Mouse (Mus musculus) midbrain, embryonic 11.5 days (tissue): ENCODE data around the gene Hoxa7. TPM values are rescaled to one million over a fixed set of nuclear protein-coding genes. Genes with fewer than 3 reads are reported as not detected.

Experiments
- ATAC-seq: fragments of 200-750 bp; cut with Nextera tagmentation; 2 replicates; pipeline ENCODE4 v1.8.0; 2017; ENCODE audit warnings: moderate TSS enrichment, moderate library complexity; ENCODE audit not compliant: low FRiP score
- DNase-seq: peaks from one replicate; pipeline ENCODE4 v3.0.0; 2015; ENCODE audit warnings: low spot score; ENCODE audit errors: missing footprints
- H3K27ac ChIP-seq: fragments of 300-500 bp; sonication (generic); 2 replicates; pipeline ENCODE4 v1.5.1; 2014; ENCODE audit warnings: low read depth, low read length
- H3K27me3 ChIP-seq: fragments of 300-500 bp; sonication (generic); 2 replicates; pipeline ENCODE4 v1.6.1; 2014; ENCODE audit warnings: mild to moderate bottlenecking, low read length, moderate library complexity, mixed read lengths; ENCODE audit not compliant: control insufficient read depth, insufficient read depth
- H3K36me3 ChIP-seq: fragments of 300-500 bp; sonication (generic); 2 replicates; pipeline ENCODE4 v1.6.1; 2014; ENCODE audit warnings: mild to moderate bottlenecking, low read length, moderate library complexity, mixed read lengths; ENCODE audit not compliant: control insufficient read depth, insufficient read depth
- H3K4me1 ChIP-seq: fragments of 300-500 bp; sonication (generic); 2 replicates; pipeline ENCODE4 v1.6.1; 2014; ENCODE audit warnings: low read length; ENCODE audit not compliant: control insufficient read depth, insufficient read depth
- H3K4me2 ChIP-seq: fragments of 300-500 bp; sonication (generic); 2 replicates; pipeline ENCODE4 v1.6.1; 2014; ENCODE audit warnings: mild to moderate bottlenecking, moderate library complexity
- H3K4me3 ChIP-seq: fragments of 300-500 bp; sonication (generic); 2 replicates; pipeline ENCODE4 v1.5.1; 2014; ENCODE audit warnings: low read depth, low read length
- H3K9ac ChIP-seq: fragments of 300-500 bp; sonication (generic); 2 replicates; pipeline ENCODE4 v1.6.1; 2014; ENCODE audit warnings: low read length
- H3K9me3 ChIP-seq: fragments of 300-500 bp; sonication (generic); 2 replicates; pipeline ENCODE4 v1.6.1; 2016; ENCODE audit warnings: low read length; ENCODE audit not compliant: control insufficient read depth
- WGBS: fragments of 180-500 bp; shearing (Covaris S2); extraction: QIAGEN DNeasy Blood & Tissue Kit; methylation state at CpG from one replicate; pipeline ENCODE4 v1.1.7; 2014; 5-methylcytosine and 5-hydroxymethylcytosine counted together
- polyA plus RNA-seq: library from polyadenylated mRNA; unstranded; fragments of >200 nt; fragmentation: Nextera tagmentation; extraction: Ambion mirVana; gene quantifications from 2 replicates; pipeline ENCODE4 v1.2.1, GENCODE M21; 2014

The Hoxa7 gene
- polyA plus RNA-seq, 1 experiment from 2014 or later = not detected

DNA sequence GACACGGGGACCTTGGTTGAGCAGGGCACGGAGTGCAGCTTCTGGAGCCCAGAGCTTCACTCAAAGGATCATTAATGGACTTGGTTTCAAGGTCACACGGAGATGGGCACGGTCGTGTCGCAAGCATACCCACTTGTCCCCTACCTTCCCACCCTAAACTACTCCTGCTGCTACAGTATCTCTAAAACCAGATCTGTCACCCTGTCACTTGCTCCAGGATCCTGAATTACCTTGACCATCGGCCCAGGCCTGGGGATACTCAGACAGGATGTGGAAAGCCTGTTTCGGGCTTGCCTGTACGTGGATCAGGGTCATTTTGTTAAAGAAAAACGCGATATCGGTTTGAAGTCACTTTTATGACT is 12.0 kb downstream of the Hoxa7 start:
- no peak overlapping the region for H3K9ac ChIP-seq
- WGBS = 7% methylated on average over 12 of the region's 12 CpGs
- H3K4me2 ChIP-seq = no peak overlapping the region
- peaks cover 100% of the 10 kb centered on the region for H3K27me3 ChIP-seq
- H3K4me3 ChIP-seq = no peak overlapping the region
- H3K36me3 ChIP-seq = no peaks in the 10 kb centered on the region
- no peaks in the 10 kb centered on the region; the same call in 1 of the 2 replicates for H3K4me1 ChIP-seq
- no peaks in the 10 kb centered on the region for H3K9me3 ChIP-seq
- DNase-seq = no peak
- no peak overlapping the region for H3K27ac ChIP-seq
- ATAC-seq = no peak

DNA sequence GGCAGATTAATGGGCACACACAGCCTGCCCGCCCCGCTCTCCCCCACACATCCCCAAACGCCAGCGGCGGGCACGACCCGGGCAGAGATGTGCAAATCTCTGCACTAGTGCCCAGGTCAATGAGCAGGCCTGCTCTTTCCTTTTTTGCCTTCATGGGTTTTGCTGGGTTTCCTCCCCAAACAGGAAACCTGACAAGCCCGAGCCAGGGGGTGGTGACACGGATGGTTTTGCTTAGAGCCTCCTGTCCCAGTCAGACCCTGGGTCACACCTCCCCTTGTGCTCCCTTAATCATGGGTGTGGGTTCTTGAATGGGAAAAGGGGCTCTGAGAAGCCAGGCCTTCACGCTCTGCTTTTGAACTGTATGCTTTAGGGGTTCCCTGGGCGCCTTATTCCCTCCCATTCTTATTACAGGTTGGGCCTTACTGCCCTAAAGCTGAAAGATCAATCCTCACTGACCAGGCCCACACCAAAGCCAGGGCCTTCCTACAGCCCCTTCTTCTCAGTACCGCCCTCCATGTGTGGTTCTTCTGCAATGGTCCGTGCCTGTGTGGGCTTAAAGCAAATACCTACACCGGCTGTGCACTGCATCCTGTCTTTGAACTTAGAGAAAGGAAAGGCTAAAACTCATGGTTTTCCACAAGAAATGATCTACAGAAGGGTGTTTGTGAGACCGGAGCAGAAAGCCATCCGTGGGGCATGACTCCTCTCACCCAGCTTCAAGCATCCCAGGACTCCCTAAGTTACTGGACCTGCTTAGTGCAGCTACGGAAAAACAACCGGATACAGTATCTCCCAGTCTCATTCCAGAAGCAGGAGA is 12.6 kb downstream of the Hoxa7 start:
- no peaks in the 10 kb centered on the region for H3K9me3 ChIP-seq
- H3K4me3 ChIP-seq = no peak overlapping the region
- H3K4me1 ChIP-seq = peaks cover 4% of the 10 kb centered on the region
- no peak overlapping the region for H3K4me2 ChIP-seq
- no peak overlapping the region for H3K9ac ChIP-seq
- DNase-seq (peak; percentile 94), ATAC-seq (no peak)
- WGBS = 2% methylated on average over 18 of the region's 18 CpGs
- no peak overlapping the region for H3K27ac ChIP-seq
- H3K27me3 ChIP-seq = peaks cover 100% of the 10 kb centered on the region
- no peaks in the 10 kb centered on the region for H3K36me3 ChIP-seq

DNA sequence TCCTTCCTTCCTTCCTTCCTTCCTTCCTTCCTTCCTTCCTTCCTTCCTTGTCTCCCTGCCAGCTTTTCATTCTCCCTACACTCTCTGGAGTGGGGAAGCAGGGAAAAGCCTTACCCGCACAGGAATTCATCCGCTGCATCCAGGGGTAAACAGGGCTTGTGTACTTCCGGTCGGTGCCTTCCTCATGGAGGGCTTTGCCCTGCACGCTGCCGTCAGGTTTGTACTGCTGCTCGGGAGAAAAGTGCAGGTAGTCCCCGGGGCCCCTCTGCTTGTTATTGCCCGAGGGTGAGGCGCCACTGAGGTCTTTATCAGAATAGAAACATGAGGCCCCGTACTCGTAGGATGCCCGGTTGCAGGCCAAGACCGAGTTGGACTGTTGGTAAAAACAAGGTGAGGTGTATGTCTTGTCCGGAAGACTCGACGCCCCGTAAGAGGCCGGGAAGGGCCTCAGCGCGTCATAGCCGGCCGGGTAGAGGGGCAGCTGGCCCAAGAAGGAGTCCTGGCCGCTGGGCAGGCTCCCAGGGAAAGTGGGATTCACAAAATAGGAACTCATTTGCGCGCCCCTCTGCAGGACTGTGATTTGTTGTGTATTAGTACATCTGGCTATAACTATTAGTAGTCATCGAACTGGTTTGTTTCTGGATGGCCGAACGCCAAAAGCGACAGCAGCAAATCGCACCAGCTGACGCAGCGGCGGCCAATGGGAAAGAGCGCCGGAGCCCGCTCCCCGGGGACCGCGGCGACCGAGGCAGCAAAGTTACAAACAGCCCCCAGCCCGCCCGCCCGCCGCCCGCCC is 13.4 kb downstream of the Hoxa7 start, which contains the start of gene Hoxa6:
Gene Hoxa6, minus strand, starts transcription at position 651 of the 796 bp plus-strand sequence.
- Histone ChIP-seq H3K4me2 (no peak within 1 kb of the TSS), H3K9ac (no peak within 1 kb of the TSS), H3K27me3 (peaks cover 100% of the 10 kb centered on the region), H3K27ac (no peak within 1 kb of the TSS), H3K36me3 (no peaks in the 10 kb centered on the region), H3K4me3 (no peak within 1 kb of the TSS), H3K9me3 (no peaks in the 10 kb centered on the region), H3K4me1 (peaks cover 7% of the 10 kb centered on the region)
- under 1% methylated on average over 47 of the region's 47 CpGs for WGBS
- ATAC-seq = no peak
- no peak for DNase-seq

DNA sequence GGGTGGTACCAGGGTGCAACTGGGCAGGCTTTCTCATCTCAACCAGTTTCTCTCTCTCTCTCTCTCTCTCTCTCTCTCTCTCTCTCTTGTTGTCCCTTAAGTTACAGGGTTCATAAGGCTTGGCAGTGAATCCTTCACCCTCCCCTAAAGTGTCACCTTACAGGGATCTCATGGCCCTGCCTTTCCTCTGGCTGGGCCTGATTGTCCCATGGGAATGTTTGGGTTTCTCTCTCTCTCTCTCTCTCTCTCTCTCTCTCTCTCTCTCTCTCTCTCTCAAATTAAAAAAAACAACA is 14.0 kb downstream of the Hoxa7 start:
- ATAC-seq (no peak), DNase-seq (no peak)
- H3K4me3 ChIP-seq = no peak overlapping the region
- peaks cover 100% of the 10 kb centered on the region for H3K27me3 ChIP-seq
- peaks cover 7% of the 10 kb centered on the region for H3K4me1 ChIP-seq
- H3K27ac ChIP-seq = no peak overlapping the region
- no peak overlapping the region for H3K4me2 ChIP-seq
- H3K36me3 ChIP-seq = no peaks in the 10 kb centered on the region
- no peaks in the 10 kb centered on the region for H3K9me3 ChIP-seq
- H3K9ac ChIP-seq = no peak overlapping the region

DNA sequence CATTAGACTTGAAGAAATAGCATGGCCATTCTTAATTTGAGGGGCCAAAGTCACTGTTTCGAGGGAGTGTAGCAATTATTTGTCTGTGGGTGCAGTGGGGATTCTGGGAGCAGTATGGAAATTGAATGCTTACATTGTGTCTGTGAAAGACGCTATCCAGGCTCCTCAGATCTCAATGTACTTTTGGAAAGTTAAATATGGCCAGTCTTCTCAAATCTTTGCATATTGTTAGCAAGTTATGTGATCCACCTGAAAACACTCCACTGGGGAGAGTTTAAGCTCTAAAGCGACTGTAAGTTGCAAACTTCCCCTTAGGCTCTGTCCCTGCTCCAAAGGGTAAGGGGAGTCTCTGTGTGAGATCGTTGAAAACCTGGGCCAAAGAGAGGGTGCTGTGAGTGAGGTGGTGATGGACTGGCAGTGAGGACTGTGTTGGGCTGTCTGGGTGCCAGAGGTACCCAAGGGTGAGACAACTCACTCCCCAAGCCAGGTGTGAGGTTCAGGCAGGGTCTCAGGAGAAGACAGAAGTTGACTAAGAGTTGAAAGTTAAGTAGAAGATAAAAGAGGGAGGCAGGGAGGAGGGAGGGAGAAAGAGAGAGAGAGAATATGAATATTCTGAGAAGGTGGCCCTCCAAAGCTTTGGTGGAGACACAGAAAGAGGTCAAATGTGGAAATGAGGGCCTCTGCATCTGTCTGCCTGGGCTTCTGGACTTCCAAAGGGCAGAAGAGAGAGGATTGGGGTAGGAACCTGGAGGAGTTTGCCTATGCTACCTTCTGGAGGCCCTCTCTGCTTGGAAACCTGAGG is 14.6 kb downstream of the Hoxa7 start:
- Histone ChIP-seq H3K27ac (no peak overlapping the region), H3K4me3 (no peak overlapping the region), H3K9ac (no peak overlapping the region), H3K4me1 (peaks cover 7% of the 10 kb centered on the region), H3K9me3 (no peaks in the 10 kb centered on the region), H3K36me3 (no peaks in the 10 kb centered on the region), H3K4me2 (no peak overlapping the region), H3K27me3 (peaks cover 100% of the 10 kb centered on the region)
- no peak for ATAC-seq
- no peak for DNase-seq
- WGBS = 5% methylated on average over 4 of the region's 4 CpGs

DNA sequence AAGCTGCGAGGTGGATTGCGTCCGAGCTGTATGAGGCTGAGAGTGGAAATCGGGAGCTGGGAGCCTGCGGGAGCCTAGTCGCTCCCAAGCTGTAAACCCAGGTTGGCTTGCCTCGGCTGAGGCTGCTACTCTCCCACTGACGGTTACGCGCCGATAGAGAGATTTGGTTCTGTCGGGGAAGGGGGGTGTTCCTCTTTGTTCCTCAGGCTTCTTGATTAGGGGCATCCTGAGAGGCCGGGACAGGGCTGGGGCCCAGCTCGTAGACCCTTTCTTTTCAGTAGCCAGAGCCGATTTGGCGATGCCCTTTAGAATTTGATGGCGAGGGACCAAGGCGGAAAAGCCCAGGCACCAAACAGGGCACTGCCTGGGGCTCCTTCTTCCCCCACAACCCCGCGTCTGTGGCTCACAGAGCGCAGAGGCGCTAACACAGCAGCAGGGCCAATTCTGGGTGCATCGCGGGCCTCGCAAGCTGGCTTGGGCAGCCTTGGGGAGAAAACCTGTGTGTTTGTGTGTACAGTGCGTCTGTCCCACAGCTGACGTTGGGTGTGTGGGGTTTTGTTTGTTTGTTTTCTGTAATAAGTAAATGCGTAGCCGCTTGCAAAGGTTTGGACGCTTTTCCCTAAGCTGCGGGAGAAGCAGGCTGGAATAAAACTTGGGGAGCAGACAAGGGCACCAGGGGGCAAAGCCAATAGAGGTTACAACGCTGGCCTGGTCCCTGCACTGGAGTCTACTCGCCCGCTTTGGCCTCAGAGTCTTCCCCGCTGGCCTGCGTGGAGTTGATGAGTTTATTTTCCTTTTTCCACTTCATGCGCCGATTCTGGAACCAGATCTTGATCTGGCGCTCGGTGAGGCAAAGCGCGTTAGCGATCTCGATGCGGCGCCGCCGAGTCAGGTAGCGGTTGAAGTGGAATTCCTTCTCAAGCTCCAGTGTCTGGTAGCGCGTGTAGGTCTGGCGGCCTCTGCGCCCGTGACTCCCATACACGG is 15.7 kb downstream of the Hoxa7 start:
- Histone ChIP-seq H3K36me3 (no peaks in the 10 kb centered on the region), H3K27me3 (peaks cover 100% of the 10 kb centered on the region)
- no peak for ATAC-seq

DNA sequence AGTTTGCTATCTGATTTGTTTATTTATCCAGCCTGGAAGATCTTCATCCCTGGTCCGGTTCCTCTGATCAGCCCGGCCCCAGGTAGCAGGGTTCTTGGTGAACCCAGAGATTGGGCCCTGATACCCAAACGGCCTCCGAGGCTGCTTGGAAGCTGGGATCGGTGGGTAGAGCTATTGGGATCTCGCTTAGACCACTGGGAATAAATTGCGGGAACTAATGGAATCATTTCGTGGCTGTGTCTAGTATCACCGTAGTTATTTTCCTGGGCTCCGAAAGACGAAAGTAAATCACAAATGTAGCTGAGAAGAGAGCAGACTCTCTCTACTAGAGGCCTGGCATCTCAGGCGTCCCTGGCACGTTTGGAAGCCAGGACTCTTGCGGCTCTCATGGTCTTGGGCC is 16.4 kb downstream of the Hoxa7 start:
- no peak overlapping the region for H3K4me3 ChIP-seq
- no peak overlapping the region for H3K27ac ChIP-seq
- H3K27me3 ChIP-seq = peaks cover 100% of the 10 kb centered on the region
- 5% methylated on average over 14 of the region's 14 CpGs for WGBS
- H3K9me3 ChIP-seq = no peaks in the 10 kb centered on the region
- peaks cover 7% of the 10 kb centered on the region for H3K4me1 ChIP-seq
- no peak for ATAC-seq
- H3K9ac ChIP-seq = no peak overlapping the region
- H3K4me2 ChIP-seq = no peak overlapping the region
- peak; percentile 97 for DNase-seq
- no peaks in the 10 kb centered on the region for H3K36me3 ChIP-seq

More for the DNA sequence above, 15.7 kb downstream of the Hoxa7 start:
- H3K4me1 ChIP-seq = peaks cover 7% of the 10 kb centered on the region
- no peak overlapping the region for H3K4me2 ChIP-seq
- H3K4me3 ChIP-seq = no peak overlapping the region
- no peak overlapping the region for H3K9ac ChIP-seq
- peak; percentile 95 for DNase-seq
- WGBS = under 1% methylated on average over 55 of the region's 55 CpGs
- no peak overlapping the region for H3K27ac ChIP-seq
- no peaks in the 10 kb centered on the region for H3K9me3 ChIP-seq

DNA sequence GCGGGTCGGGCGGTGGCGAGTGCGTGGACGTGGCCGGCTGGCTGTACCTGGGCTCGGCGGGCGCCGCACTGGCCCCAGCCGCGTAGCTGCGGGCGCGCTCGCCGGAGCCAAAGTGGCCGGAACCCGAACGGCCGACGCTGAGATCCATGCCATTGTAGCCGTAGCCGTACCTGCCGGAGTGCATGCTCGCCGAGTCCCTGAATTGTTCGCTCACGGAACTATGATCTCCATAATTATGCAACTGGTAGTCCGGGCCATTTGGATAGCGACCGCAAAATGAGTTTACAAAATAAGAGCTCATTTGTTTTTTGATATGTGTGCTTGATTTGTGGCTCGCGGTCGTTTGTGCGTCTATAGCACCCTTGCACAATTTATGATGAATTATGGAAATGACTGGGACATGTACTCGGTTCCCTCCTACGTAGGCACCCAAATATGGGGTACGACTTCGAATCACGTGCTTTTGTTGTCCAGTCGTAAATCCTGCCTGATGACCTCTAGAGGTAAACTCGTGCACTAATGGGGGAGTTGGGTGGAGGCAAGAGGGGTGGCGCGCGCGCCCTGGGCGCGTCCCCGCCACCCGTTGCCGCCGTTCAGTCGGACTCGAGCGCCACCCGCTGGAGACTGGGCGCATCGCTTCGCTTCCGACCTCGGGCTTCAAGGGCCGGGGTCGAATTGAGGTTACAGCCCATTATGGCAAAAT is 17.5 kb downstream of the Hoxa7 start, which contains the start of gene Hoxa5:
Gene Hoxa5, minus strand, starts transcription at position 538 of the 703 bp plus-strand sequence.
- Histone ChIP-seq H3K36me3 (no peaks in the 10 kb centered on the region), H3K9me3 (no peaks in the 10 kb centered on the region), H3K9ac (no peak within 1 kb of the TSS), H3K4me1 (peaks cover 7% of the 10 kb centered on the region), H3K27me3 (peaks cover 100% of the 10 kb centered on the region), H3K4me3 (peak within 1 kb of the TSS; percentile 10), H3K4me2 (peak within 1 kb of the TSS; percentile 22), H3K27ac (no peak within 1 kb of the TSS)
- WGBS = under 1% methylated on average over 65 of the region's 65 CpGs
- DNase-seq (peak; percentile 97), ATAC-seq (no peak)
